Mouse (Mus musculus) intestine, postnatal 0 days (tissue): Measurements from ENCODE around the gene Xrcc6. TPM values are rescaled to one million over a fixed set of nuclear protein-coding genes. Genes with fewer than 3 reads are reported as not detected.
A peak's percentile ranks its signal among the peaks of the same experiment; 100 is the strongest.

Source experiments
- ATAC-seq: fragments of 200-750 bp; cut with Nextera tagmentation; 2 replicates; pipeline ENCODE4 v1.8.0; 2017; ENCODE audit warnings: mild to moderate bottlenecking, moderate TSS enrichment, moderate library complexity
- H3K27ac ChIP-seq: fragments of 300-500 bp; sonication (generic); 2 replicates; pipeline ENCODE4 v1.5.1; 2014; ENCODE audit warnings: mild to moderate bottlenecking, low read depth, low read length, moderate library complexity
- H3K27me3 ChIP-seq: fragments of 300-500 bp; sonication (generic); replicated peaks from 2 replicates; pipeline ENCODE4 v1.6.1; 2014; ENCODE audit warnings: low read length, mixed read lengths; ENCODE audit not compliant: control insufficient read depth, insufficient read depth
- H3K36me3 ChIP-seq: fragments of 300-500 bp; sonication (generic); 2 replicates; pipeline ENCODE4 v1.6.1; 2014; ENCODE audit warnings: mild to moderate bottlenecking, moderate library complexity; ENCODE audit not compliant: control insufficient read depth, insufficient read depth
- H3K4me1 ChIP-seq: fragments of 300-500 bp; sonication (generic); replicated peaks from 2 replicates; pipeline ENCODE4 v1.6.1; 2014; ENCODE audit warnings: antibody characterized with exemption, low read length, mixed read lengths; ENCODE audit not compliant: control insufficient read depth, insufficient read depth
- H3K4me2 ChIP-seq: fragments of 300-500 bp; sonication (generic); replicated peaks from 2 replicates; pipeline ENCODE4 v1.6.1; 2014; ENCODE audit warnings: low read depth, mild to moderate bottlenecking, moderate library complexity
- H3K4me3 ChIP-seq: fragments of 300-500 bp; sonication (generic); 2 replicates; pipeline ENCODE4 v1.5.1; 2014; ENCODE audit warnings: low read depth, low read length
- H3K9ac ChIP-seq: fragments of 300-500 bp; sonication (generic); 2 replicates; pipeline ENCODE4 v1.6.1; 2014; ENCODE audit warnings: mild to moderate bottlenecking, low read depth, low read length
- H3K9me3 ChIP-seq: fragments of 300-500 bp; sonication (generic); 2 replicates; pipeline ENCODE4 v1.6.1; 2016; ENCODE audit warnings: mixed run types; ENCODE audit not compliant: control insufficient read depth
- CTCF ChIP-seq: sonication (generic); IDR thresholded peaks from 2 replicates; pipeline ENCODE4 v1.5.1; 2016; ENCODE audit warnings: low read depth, mild to moderate bottlenecking, control low read depth, antibody characterized with exemption, moderate library complexity
- WGBS: fragments of 180-500 bp; shearing (Covaris S2); extraction: QIAGEN DNeasy Blood & Tissue Kit; methylation state at CpG from one replicate; pipeline ENCODE4 v1.1.7; 2014; 5-methylcytosine and 5-hydroxymethylcytosine counted together
- polyA plus RNA-seq: library from polyadenylated mRNA; unstranded; fragments of >200 nt; fragmentation: Nextera tagmentation; extraction: Ambion mirVana; gene quantifications from 2 replicates; pipeline ENCODE4 v1.2.1, GENCODE M21; 2015

The Xrcc6 gene
- polyA plus RNA-seq, 1 experiment from 2014 or later, result 22.6 TPM

DNA sequence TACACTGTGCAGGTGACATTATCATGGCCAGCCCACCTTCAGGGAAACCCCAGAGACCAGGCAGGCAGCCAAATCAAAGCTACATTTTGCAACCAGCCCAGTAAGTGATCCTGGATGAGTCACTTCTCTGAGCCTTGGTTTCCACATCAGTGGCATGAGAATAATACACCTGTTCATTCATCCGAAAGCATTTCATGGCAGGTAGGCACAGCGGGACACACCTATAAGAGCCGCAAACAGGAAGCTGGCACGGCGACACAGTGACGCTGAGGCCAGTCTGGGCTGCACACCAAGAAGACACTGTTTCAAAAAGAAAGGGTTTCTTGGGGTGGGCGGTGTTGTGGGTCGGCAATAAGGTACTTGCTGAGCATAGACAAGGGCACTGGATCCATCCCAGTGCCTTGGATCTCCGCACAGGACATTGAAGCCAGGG is 33.5 kb upstream of the Xrcc6 start:
- Histone ChIP-seq H3K36me3 (peaks cover 12% of the 10 kb centered on the region; the same call in 1 of the 2 replicates), H3K27me3 (no peaks in the 10 kb centered on the region), H3K27ac (no peak overlapping the region), H3K4me1 (no peaks in the 10 kb centered on the region), H3K4me2 (no peak overlapping the region), H3K9ac (no peak overlapping the region), H3K4me3 (no peak overlapping the region), H3K9me3 (no peaks in the 10 kb centered on the region)
- 96% methylated on average over 9 of the region's 9 CpGs for WGBS
- ATAC-seq, result no peak
- no peak for TF ChIP-seq CTCF

DNA sequence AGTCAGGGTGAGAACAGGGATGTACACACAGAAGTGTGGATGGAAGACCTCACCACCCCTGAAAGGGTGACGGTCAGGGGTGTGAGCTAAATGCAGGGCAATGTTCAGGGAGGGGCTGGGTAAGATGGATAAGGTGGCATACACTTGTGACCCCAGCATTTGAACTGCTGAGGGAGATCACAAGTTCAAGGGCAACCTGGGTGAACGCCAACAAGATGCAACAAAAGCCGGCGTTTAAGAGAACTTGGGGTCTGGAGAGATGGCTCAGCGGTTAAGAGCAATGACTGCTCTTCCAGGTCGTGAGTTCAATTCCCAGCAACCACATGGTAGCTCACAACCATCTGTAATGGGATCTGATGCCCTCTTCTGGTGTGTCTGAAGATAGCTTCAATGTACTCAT is 32.9 kb upstream of the Xrcc6 start:
- Histone ChIP-seq H3K27ac (no peak overlapping the region), H3K4me1 (no peaks in the 10 kb centered on the region), H3K4me3 (no peak overlapping the region), H3K4me2 (no peak overlapping the region), H3K9ac (no peak overlapping the region), H3K27me3 (no peaks in the 10 kb centered on the region), H3K9me3 (no peaks in the 10 kb centered on the region), H3K36me3 (peaks cover 12% of the 10 kb centered on the region; the same call in 1 of the 2 replicates)
- no peak for ATAC-seq
- TF ChIP-seq CTCF, result no peak
- 95% methylated on average over 6 of the region's 6 CpGs for WGBS

DNA sequence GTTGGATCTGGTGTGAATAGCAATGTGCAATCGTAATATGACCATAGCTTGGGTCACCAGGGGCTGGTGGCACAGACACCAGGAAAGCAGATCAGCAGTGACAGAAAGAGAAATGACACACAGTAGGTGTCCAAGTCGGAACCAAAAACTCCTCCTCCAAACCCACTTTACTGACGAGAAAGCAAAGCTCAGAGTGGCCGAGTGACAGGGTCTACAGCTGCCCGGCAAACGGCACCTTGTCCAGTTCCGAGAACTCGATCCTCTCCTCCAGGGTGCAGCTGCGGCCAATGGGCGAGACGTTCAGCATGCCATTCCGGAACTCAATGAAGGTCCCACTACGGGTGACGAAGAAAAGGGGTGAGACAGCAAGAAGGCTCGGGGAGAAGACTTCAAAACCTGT is 32.2 kb upstream of the Xrcc6 start:
- no peak for TF ChIP-seq CTCF
- Histone ChIP-seq H3K4me1 (no peaks in the 10 kb centered on the region), H3K27ac (no peak overlapping the region), H3K9ac (no peak overlapping the region), H3K4me2 (no peak overlapping the region), H3K4me3 (no peak overlapping the region), H3K36me3 (peaks cover 12% of the 10 kb centered on the region; the same call in 1 of the 2 replicates), H3K27me3 (no peaks in the 10 kb centered on the region), H3K9me3 (no peaks in the 10 kb centered on the region)
- no peak for ATAC-seq
- 96% methylated on average over 15 of the region's 15 CpGs for WGBS

DNA sequence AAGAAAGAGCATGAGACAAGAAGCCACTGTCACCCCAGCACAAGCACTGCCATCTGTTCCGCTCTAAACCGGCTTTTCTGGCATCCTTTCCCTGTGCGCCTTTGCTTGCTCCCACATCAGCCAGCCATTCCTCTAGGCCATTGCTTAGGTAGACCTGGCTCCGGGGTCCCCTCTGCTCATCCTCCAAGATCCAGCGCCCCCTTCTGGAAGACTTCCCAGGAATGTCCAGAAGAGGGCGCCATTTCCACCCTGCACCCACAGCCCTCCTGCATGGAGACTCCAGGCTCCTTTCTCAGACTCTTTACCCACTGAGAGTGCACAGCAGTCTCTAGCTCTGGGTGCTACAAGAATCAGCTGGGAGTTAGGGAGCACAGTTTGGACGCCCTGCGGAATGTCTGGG is 31.2 kb upstream of the Xrcc6 start:
- Histone ChIP-seq H3K27ac (no peak overlapping the region), H3K4me1 (no peaks in the 10 kb centered on the region), H3K9me3 (no peaks in the 10 kb centered on the region), H3K4me3 (no peak overlapping the region), H3K9ac (no peak overlapping the region), H3K27me3 (no peaks in the 10 kb centered on the region), H3K36me3 (peaks cover 7% of the 10 kb centered on the region; the same call in 1 of the 2 replicates), H3K4me2 (no peak overlapping the region)
- 60% methylated on average over 8 of the region's 8 CpGs for WGBS
- no peak for ATAC-seq
- TF ChIP-seq CTCF, result peak; percentile 92

DNA sequence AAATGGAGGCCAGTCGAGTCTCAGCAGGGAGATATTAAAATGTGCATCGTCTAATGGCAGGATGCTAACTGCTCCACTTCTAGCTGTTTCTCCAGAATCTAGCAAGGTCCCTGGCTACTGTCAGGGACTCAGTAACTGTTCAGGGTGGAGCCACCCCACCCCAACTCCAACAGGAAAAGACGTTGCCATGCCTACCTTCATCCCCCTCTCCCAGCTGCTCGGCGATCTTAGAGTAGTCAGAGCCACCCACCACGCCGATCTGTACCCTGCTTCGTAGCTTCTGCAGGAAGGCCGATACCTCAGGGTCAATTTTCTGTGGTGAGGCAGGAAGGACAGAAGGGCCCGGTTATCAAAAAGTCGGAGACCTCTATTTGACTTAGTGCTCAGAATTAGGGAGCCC is 30.0 kb upstream of the Xrcc6 start:
- Histone ChIP-seq H3K27ac (no peak overlapping the region), H3K36me3 (peaks cover 5% of the 10 kb centered on the region; the same call in 1 of the 2 replicates), H3K4me2 (no peak overlapping the region), H3K4me1 (no peaks in the 10 kb centered on the region), H3K27me3 (no peaks in the 10 kb centered on the region), H3K9me3 (no peaks in the 10 kb centered on the region), H3K9ac (no peak overlapping the region), H3K4me3 (no peak overlapping the region)
- no peak for TF ChIP-seq CTCF
- 86% methylated on average over 11 of the region's 11 CpGs for WGBS
- ATAC-seq, result no peak

DNA sequence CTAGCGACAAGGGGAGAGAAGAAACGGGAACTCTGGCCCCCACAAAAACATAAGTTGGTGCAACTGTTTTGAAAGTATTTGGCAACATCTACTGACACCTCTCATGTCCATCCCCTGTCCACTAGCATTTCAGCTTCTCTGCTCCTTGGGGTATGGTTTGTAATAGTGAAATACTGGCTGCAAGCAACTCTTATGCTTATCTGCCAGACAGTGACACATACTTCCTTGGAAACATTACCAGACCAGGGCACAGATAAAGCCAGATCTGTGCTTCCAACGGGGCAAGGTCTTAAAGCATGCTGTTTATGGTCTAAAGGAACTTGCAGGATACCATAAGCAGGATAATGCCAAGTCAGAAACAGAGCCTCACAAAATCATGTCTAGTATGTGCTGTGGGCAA is 28.7 kb upstream of the Xrcc6 start:
- H3K4me3 ChIP-seq, result no peak overlapping the region
- TF ChIP-seq CTCF, result no peak
- no peak overlapping the region for H3K4me2 ChIP-seq
- no peak overlapping the region for H3K9ac ChIP-seq
- no peaks in the 10 kb centered on the region for H3K9me3 ChIP-seq
- no peak overlapping the region for H3K27ac ChIP-seq
- no peak for ATAC-seq
- H3K4me1 ChIP-seq, result no peaks in the 10 kb centered on the region
- no peaks in the 10 kb centered on the region for H3K27me3 ChIP-seq
- 93% methylated on average over 3 of the region's 3 CpGs for WGBS
- H3K36me3 ChIP-seq, result peaks cover 5% of the 10 kb centered on the region; the same call in 1 of the 2 replicates
